Mouse (Mus musculus): ENCODE measurements around the gene Nbeal2. TPM values are rescaled to one million over a fixed set of nuclear protein-coding genes. Genes with fewer than 3 reads are reported as not detected.

Nbeal2 gene
- polyA plus RNA-seq, 1 experiment from 2014 or later, result 2.1 TPM

DNA sequence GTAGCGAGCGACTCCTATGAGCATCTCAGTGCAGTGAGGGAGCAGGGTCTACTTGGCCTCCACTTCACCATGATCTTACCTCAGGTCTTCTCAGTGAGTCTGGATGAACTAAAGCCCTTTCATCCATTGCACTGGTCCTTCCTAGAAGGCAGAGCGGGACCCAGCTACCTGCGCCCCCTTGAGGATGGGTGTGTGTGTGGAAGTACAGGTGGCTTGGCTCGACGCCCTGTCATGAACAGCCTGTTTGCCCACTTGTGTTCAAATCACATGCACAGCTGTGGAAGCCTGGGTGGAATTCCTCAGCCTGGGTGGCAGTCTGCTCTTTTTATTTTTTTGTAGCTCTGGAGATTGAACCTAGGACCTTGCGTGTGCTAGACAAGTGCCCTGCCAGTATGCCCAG is 33.8 kb downstream of the Nbeal2 start:
- peaks cover 67% of the 10 kb centered on the region for H3K36me3 ChIP-seq
- 92% methylated on average over 7 of the region's 7 CpGs for WGBS
- H3K4me1 ChIP-seq, result peaks cover 14% of the 10 kb centered on the region
- ATAC-seq (ENCODE audit: low FRiP score), result no peak
- H3K4me2 ChIP-seq (replicated peaks), result no peak overlapping the region
- no peaks in the 10 kb centered on the region for H3K9me3 ChIP-seq (replicated peaks)
- H3K27me3 ChIP-seq, result no peaks in the 10 kb centered on the region
- H3K4me3 ChIP-seq, result no peak overlapping the region
- H3K9ac ChIP-seq, result no peak overlapping the region
- no peak overlapping the region for H3K27ac ChIP-seq

GRCm38 (mm10) chr9:110617081-110617480 is 36.9 kb downstream of the Nbeal2 start:
- ATAC-seq (ENCODE audit: low FRiP score), result no peak
- Histone ChIP-seq H3K9me3 (replicated peaks) (no peaks in the 10 kb centered on the region), H3K36me3 (peaks cover 78% of the 10 kb centered on the region), H3K4me1 (no peaks in the 10 kb centered on the region), H3K4me3 (no peak overlapping the region), H3K27me3 (no peaks in the 10 kb centered on the region), H3K9ac (no peak overlapping the region), H3K27ac (no peak overlapping the region), H3K4me2 (replicated peaks) (no peak overlapping the region)
- WGBS, result 92% methylated on average over 3 of the region's 3 CpGs

DNA sequence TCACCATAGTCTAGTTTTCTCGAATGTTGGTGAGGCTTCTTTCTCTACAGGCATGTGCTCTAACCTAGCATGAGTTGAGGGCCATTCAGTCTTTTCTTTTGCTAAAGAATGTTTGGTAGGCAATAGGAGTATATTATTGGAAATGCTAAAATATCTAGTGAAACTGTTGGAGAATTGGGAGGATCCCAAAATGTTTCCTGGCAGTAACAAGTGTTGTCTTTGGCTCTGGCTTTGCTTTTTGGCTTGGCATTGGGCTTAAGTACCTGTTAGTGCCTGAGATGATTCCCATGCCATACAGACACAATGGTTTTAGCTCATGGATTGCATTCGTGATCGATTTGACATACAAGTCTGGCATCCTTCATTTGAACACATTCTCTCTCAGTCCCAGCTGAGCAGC is 42.5 kb downstream of the Nbeal2 start:
- no peaks in the 10 kb centered on the region for H3K4me1 ChIP-seq
- no peaks in the 10 kb centered on the region for H3K9me3 ChIP-seq (replicated peaks)
- peaks cover 48% of the 10 kb centered on the region for H3K36me3 ChIP-seq
- H3K9ac ChIP-seq, result no peak overlapping the region
- no peaks in the 10 kb centered on the region for H3K27me3 ChIP-seq
- H3K4me3 ChIP-seq, result no peak overlapping the region
- no peak for ATAC-seq (ENCODE audit: low FRiP score)
- H3K27ac ChIP-seq, result no peak overlapping the region
- WGBS, result 91% methylated on average over 3 of the region's 3 CpGs
- H3K4me2 ChIP-seq (replicated peaks), result no peak overlapping the region

- no peaks in the 10 kb centered on the region for H3K4me1 ChIP-seq
- H3K4me2 ChIP-seq (replicated peaks), result no peak overlapping the region
- no peak overlapping the region for H3K4me3 ChIP-seq
- H3K9ac ChIP-seq, result no peak overlapping the region
- no peaks in the 10 kb centered on the region for H3K27me3 ChIP-seq
- H3K9me3 ChIP-seq (replicated peaks), result no peaks in the 10 kb centered on the region
- H3K27ac ChIP-seq, result no peak overlapping the region
- peaks cover 14% of the 10 kb centered on the region; the same call in 1 of the 2 replicates for H3K36me3 ChIP-seq
- no peak for ATAC-seq (ENCODE audit: low FRiP score)
- 93% methylated on average over 1 of the region's 1 CpGs for whole genome bisulfite sequencing
These were observed 70.4 kb downstream of the Nbeal2 start for GRCm38 (mm10) chr9:110583521-110583920.

DNA sequence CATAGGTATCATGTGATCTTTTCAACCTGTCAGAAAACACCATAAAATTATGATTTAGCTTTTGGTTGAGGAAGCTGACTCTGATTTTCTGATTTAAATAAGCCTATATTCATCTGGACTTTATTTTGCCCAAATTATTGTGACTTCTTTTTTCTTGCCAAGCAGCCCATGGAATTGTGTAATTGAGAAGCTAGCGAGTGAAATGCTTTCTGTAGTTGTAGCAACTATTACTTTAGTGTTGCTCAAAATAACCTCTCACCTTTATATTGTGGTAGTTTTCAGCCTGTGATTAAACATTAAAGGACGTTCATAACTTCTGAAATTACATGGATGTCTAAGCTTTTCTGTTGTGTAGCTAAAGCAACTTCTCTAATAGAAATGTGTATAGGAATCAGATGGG is 71.8 kb downstream of the Nbeal2 start:
- Histone ChIP-seq H3K27ac (no peak overlapping the region), H3K27me3 (no peaks in the 10 kb centered on the region), H3K4me2 (replicated peaks) (no peak overlapping the region), H3K4me1 (no peaks in the 10 kb centered on the region), H3K9me3 (replicated peaks) (no peaks in the 10 kb centered on the region), H3K9ac (no peak overlapping the region), H3K4me3 (no peak overlapping the region), H3K36me3 (peaks cover 15% of the 10 kb centered on the region; the same call in 1 of the 2 replicates)
- 87% methylated on average over 2 of the region's 2 CpGs for WGBS
- no peak for ATAC-seq (ENCODE audit: low FRiP score)

Small RNAs within 50 kb of the gene (microRNA-seq; reads per million reads assigned to microRNA genes)
- not detected for gene Mir8107

Other genes with a start within 250 kb of the Nbeal2 start
- gene Ptpn23, start 245.9 kb downstream of the Nbeal2 start, polyA plus RNA-seq (2016; fragmentation: Nextera tagmentation; extraction: Ambion mirVana), result 22.5 and 23.6 TPM in 2 replicates
- gene Ngp, start 234.4 kb downstream of the Nbeal2 start, polyA plus RNA-seq (2016; fragmentation: Nextera tagmentation; extraction: Ambion mirVana), result 2.9 and 4.1 TPM in 2 replicates
- gene Klhl18, start 177.5 kb downstream of the Nbeal2 start, polyA plus RNA-seq (2016; fragmentation: Nextera tagmentation; extraction: Ambion mirVana), result 13.5 and 13.8 TPM in 2 replicates
- gene Kif9, start 177.2 kb downstream of the Nbeal2 start, polyA plus RNA-seq (2016; fragmentation: Nextera tagmentation; extraction: Ambion mirVana), result 3.7 and 5.3 TPM in 2 replicates
- 48.7 and 49.7 TPM in 2 replicates for gene Setd2, start 121.6 kb downstream of the Nbeal2 start, polyA plus RNA-seq (2016; fragmentation: Nextera tagmentation; extraction: Ambion mirVana)
- 39.0 and 45.2 TPM in 2 replicates for gene Nradd, start 29.7 kb downstream of the Nbeal2 start, polyA plus RNA-seq (2016; fragmentation: Nextera tagmentation; extraction: Ambion mirVana)
- 113 and 114 TPM in 2 replicates for gene Ccdc12, start 2.3 kb upstream of the Nbeal2 start, polyA plus RNA-seq (2016; fragmentation: Nextera tagmentation; extraction: Ambion mirVana)
- gene Myl3, start 87.7 kb upstream of the Nbeal2 start, polyA plus RNA-seq (2016; fragmentation: Nextera tagmentation; extraction: Ambion mirVana), result 2.0 TPM in 2 replicates
- 44.3 and 52.4 TPM in 2 replicates for gene Pth1r, start 93.0 kb upstream of the Nbeal2 start, polyA plus RNA-seq (2016; fragmentation: Nextera tagmentation; extraction: Ambion mirVana)
- not detected in 2 replicates for gene Prss42, start 144.0 kb upstream of the Nbeal2 start, polyA plus RNA-seq (2016; fragmentation: Nextera tagmentation; extraction: Ambion mirVana)
- not detected in 2 replicates for gene Prss44, start 159.8 kb upstream of the Nbeal2 start, polyA plus RNA-seq (2016; fragmentation: Nextera tagmentation; extraction: Ambion mirVana)
- not detected in 2 replicates for gene Prss43, start 172.5 kb upstream of the Nbeal2 start, polyA plus RNA-seq (2016; fragmentation: Nextera tagmentation; extraction: Ambion mirVana)
- gene Prss45, start 180.4 kb upstream of the Nbeal2 start, polyA plus RNA-seq (2016; fragmentation: Nextera tagmentation; extraction: Ambion mirVana), result not detected in 2 replicates
- not detected in 2 replicates for gene Prss46, start 190.3 kb upstream of the Nbeal2 start, polyA plus RNA-seq (2016; fragmentation: Nextera tagmentation; extraction: Ambion mirVana)
- 0.26 TPM in 1 of 2 replicates, not detected in the other for gene Prss50, start 203.8 kb upstream of the Nbeal2 start, polyA plus RNA-seq (2016; fragmentation: Nextera tagmentation; extraction: Ambion mirVana)
- gene Als2cl, start 225.7 kb upstream of the Nbeal2 start, polyA plus RNA-seq (2016; fragmentation: Nextera tagmentation; extraction: Ambion mirVana), result 1.5 and 1.9 TPM in 2 replicates
- 1.1 and 1.2 TPM in 2 replicates for gene Tmie, start 226.0 kb upstream of the Nbeal2 start, polyA plus RNA-seq (2016; fragmentation: Nextera tagmentation; extraction: Ambion mirVana)